Mouse (Mus musculus): Measurements from ENCODE around the gene Fbxl8. TPM values are rescaled to one million over a fixed set of nuclear protein-coding genes. Genes with fewer than 3 reads are reported as not detected.
A peak's percentile ranks its signal among the peaks of the same experiment; 100 is the strongest.
"Not testable (repeated sequence)": the region's sequence is repeated elsewhere in the genome, so short reads cannot be mapped to it uniquely, and the experiment has no call there.

Gene Fbxl8
- 1 to 10 TPM; 2.8 to 4.1 TPM for total RNA-seq (2021)

GRCm38 (mm10) chr8:105264024-105264982 is at the start of gene Fbxl8, which contains the start of gene Tradd:
TSS of gene Fbxl8 (plus strand) at chr8:105264648.
TSS of gene Tradd (minus strand) at chr8:105264609.
- intact Hi-C loops (cut with DNase I): no loop called here
- DNase-seq: peak; percentile 81

GRCm38 (mm10) chr8:105217926-105218522 is 46.4 kb upstream of the Fbxl8 start:
- DNase-seq: peak; percentile 15 to 50
- intact Hi-C loops (cut with DNase I): loop anchor here (1.0 to 5.0 kb wide), 6 partner anchors 46 to 561 kb away; partner anchors contain the start of genes Cbfb and Ces2f

- peak; percentile 12 to 30 for DNase-seq
- intact Hi-C loops (cut with DNase I): no loop called here
Observed at GRCm38 (mm10) chr8:105223850-105224249, 40.6 kb upstream of the Fbxl8 start.

GRCm38 (mm10) chr8:105224413-105225271 is 39.8 kb upstream of the Fbxl8 start, which contains the start of gene D230025D16Rik:
TSS of gene D230025D16Rik (plus strand) at chr8:105225145.
- intact Hi-C loops (cut with DNase I): no loop called here
- DNase-seq: peak; percentile 97 to 98

GRCm38 (mm10) chr8:105225272-105225593 is 39.2 kb upstream of the Fbxl8 start:
- intact Hi-C loops (cut with DNase I): no loop called here
- no peak for DNase-seq

- no peak for DNase-seq
- intact Hi-C loops (cut with DNase I): no loop called here
Observed at GRCm38 (mm10) chr8:105225917-105226316, 38.5 kb upstream of the Fbxl8 start.

GRCm38 (mm10) chr8:105231503-105232320 is 32.7 kb upstream of the Fbxl8 start:
- intact Hi-C loops (cut with DNase I): no loop called here

GRCm38 (mm10) chr8:105232321-105232693 is 32.1 kb upstream of the Fbxl8 start:
- intact Hi-C loops (cut with DNase I); DNase-seq: not testable (repeated sequence)

More at GRCm38 (mm10) chr8:105231503-105232320, 32.7 kb upstream of the Fbxl8 start:
- no peak for DNase-seq

GRCm38 (mm10) chr8:105233126-105233935 is 31.1 kb upstream of the Fbxl8 start:
- intact Hi-C loops (cut with DNase I): no loop called here
- DNase-seq: no peak

GRCm38 (mm10) chr8:105235206-105235605 is 29.2 kb upstream of the Fbxl8 start:
- no peak for DNase-seq
- intact Hi-C loops (cut with DNase I): no loop called here

- DNase-seq: no peak
- intact Hi-C loops (cut with DNase I): no loop called here
Observed at GRCm38 (mm10) chr8:105237442-105238142, 26.9 kb upstream of the Fbxl8 start.

GRCm38 (mm10) chr8:105241016-105241415 is 23.4 kb upstream of the Fbxl8 start:
- intact Hi-C loops (cut with DNase I): no loop called here
- DNase-seq: no peak

GRCm38 (mm10) chr8:105251954-105252353 is 12.5 kb upstream of the Fbxl8 start:
- DNase-seq: no peak
- intact Hi-C loops (cut with DNase I): no loop called here

- intact Hi-C loops (cut with DNase I): no loop called here
- no peak for DNase-seq
Observed at GRCm38 (mm10) chr8:105252680-105253537, 11.5 kb upstream of the Fbxl8 start.

- intact Hi-C loops (cut with DNase I): loop anchor here (1.0 kb wide), 1 partner anchor 30 kb away; no protein-coding TSS in a partner anchor
- DNase-seq: no peak
Observed at GRCm38 (mm10) chr8:105253766-105254151, 10.7 kb upstream of the Fbxl8 start.

GRCm38 (mm10) chr8:105254152-105254965 is 10.1 kb upstream of the Fbxl8 start:
- intact Hi-C loops (cut with DNase I): loop anchor here (1.0 kb wide), 1 partner anchor 29 kb away; no protein-coding TSS in a partner anchor
- peak; percentile 92 to 95 for DNase-seq

Data from heart, postnatal 10 days (tissue).